Mouse (Mus musculus): ENCODE results near the gene Pink1. TPM values are rescaled to one million over a fixed set of nuclear protein-coding genes. Genes with fewer than 3 reads are reported as not detected.
A peak's percentile ranks its signal among the peaks of the same experiment; 100 is the strongest.

Gene Pink1
- polyA plus RNA-seq (2012; rRNA removed), result 87.9 and 92.7 TPM in 2 replicates

- peak; percentile 92 for DNase-seq (ENCODE audit: low read depth)
- TF ChIP-seq CTCF (IDR thresholded peaks at IDR 0.05; ENCODE audit: borderline replicate concordance, extremely low read depth, insufficient read depth, insufficient read length) (peak; percentile 93), POLR2A (IDR thresholded peaks at IDR 0.05; ENCODE audit: borderline replicate concordance, extremely low read depth, insufficient read depth, insufficient read length, poor library complexity, severe bottlenecking) (peak; percentile 48; the same call in 1 of the 2 replicates)
These were observed at the start of gene Pink1 for GRCm38 (mm10) chr4:138326077-138326695. Gene Pink1 (minus strand): TSS chr4:138326307.

- no peak for DNase-seq (ENCODE audit: low read depth)
- TF ChIP-seq CTCF (IDR thresholded peaks at IDR 0.05; ENCODE audit: borderline replicate concordance, extremely low read depth, insufficient read depth, insufficient read length) (no peak), POLR2A (IDR thresholded peaks at IDR 0.05; ENCODE audit: borderline replicate concordance, extremely low read depth, insufficient read depth, insufficient read length, poor library complexity, severe bottlenecking) (no peak)
These were observed 49.0 kb upstream of the Pink1 start for GRCm38 (mm10) chr4:138375117-138375516.

GRCm38 (mm10) chr4:138370996-138371516 lies 44.9 kb upstream of the Pink1 start:
- no peak for DNase-seq (ENCODE audit: low read depth)
- TF ChIP-seq CTCF (IDR thresholded peaks at IDR 0.05; ENCODE audit: borderline replicate concordance, extremely low read depth, insufficient read depth, insufficient read length) (no peak), POLR2A (IDR thresholded peaks at IDR 0.05; ENCODE audit: borderline replicate concordance, extremely low read depth, insufficient read depth, insufficient read length, poor library complexity, severe bottlenecking) (no peak)

- no peak for DNase-seq (ENCODE audit: low read depth)
- TF ChIP-seq CTCF (IDR thresholded peaks at IDR 0.05; ENCODE audit: borderline replicate concordance, extremely low read depth, insufficient read depth, insufficient read length), result no peak
- no peak for TF ChIP-seq POLR2A (IDR thresholded peaks at IDR 0.05; ENCODE audit: borderline replicate concordance, extremely low read depth, insufficient read depth, insufficient read length, poor library complexity, severe bottlenecking)
These were observed 42.6 kb upstream of the Pink1 start for GRCm38 (mm10) chr4:138368498-138369260.

GRCm38 (mm10) chr4:138367641-138368497 lies 41.8 kb upstream of the Pink1 start, which contains the start of gene Cda:
Gene Cda (minus strand): TSS chr4:138367992.
- peak; percentile 84 for DNase-seq (ENCODE audit: low read depth)

GRCm38 (mm10) chr4:138366561-138366960 lies 40.5 kb upstream of the Pink1 start:
- no peak for TF ChIP-seq CTCF (IDR thresholded peaks at IDR 0.05; ENCODE audit: borderline replicate concordance, extremely low read depth, insufficient read depth, insufficient read length)
- TF ChIP-seq POLR2A (IDR thresholded peaks at IDR 0.05; ENCODE audit: borderline replicate concordance, extremely low read depth, insufficient read depth, insufficient read length, poor library complexity, severe bottlenecking), result no peak
- no peak for DNase-seq (ENCODE audit: low read depth)

More at GRCm38 (mm10) chr4:138367641-138368497, 41.8 kb upstream of the Pink1 start, which contains the start of gene Cda:
- no peak for TF ChIP-seq POLR2A (IDR thresholded peaks at IDR 0.05; ENCODE audit: borderline replicate concordance, extremely low read depth, insufficient read depth, insufficient read length, poor library complexity, severe bottlenecking)
- no peak for TF ChIP-seq CTCF (IDR thresholded peaks at IDR 0.05; ENCODE audit: borderline replicate concordance, extremely low read depth, insufficient read depth, insufficient read length)

GRCm38 (mm10) chr4:138363511-138363910 lies 37.4 kb upstream of the Pink1 start:
- TF ChIP-seq POLR2A (IDR thresholded peaks at IDR 0.05; ENCODE audit: borderline replicate concordance, extremely low read depth, insufficient read depth, insufficient read length, poor library complexity, severe bottlenecking) (no peak), CTCF (IDR thresholded peaks at IDR 0.05; ENCODE audit: borderline replicate concordance, extremely low read depth, insufficient read depth, insufficient read length) (no peak)
- DNase-seq (ENCODE audit: low read depth), result no peak

GRCm38 (mm10) chr4:138362883-138363282 lies 36.8 kb upstream of the Pink1 start:
- DNase-seq (ENCODE audit: low read depth), result no peak
- TF ChIP-seq POLR2A (IDR thresholded peaks at IDR 0.05; ENCODE audit: borderline replicate concordance, extremely low read depth, insufficient read depth, insufficient read length, poor library complexity, severe bottlenecking), result no peak
- no peak for TF ChIP-seq CTCF (IDR thresholded peaks at IDR 0.05; ENCODE audit: borderline replicate concordance, extremely low read depth, insufficient read depth, insufficient read length)

GRCm38 (mm10) chr4:138361370-138361821 lies 35.3 kb upstream of the Pink1 start:
- peak; percentile 62 for DNase-seq (ENCODE audit: low read depth)
- TF ChIP-seq CTCF (IDR thresholded peaks at IDR 0.05; ENCODE audit: borderline replicate concordance, extremely low read depth, insufficient read depth, insufficient read length) (no peak), POLR2A (IDR thresholded peaks at IDR 0.05; ENCODE audit: borderline replicate concordance, extremely low read depth, insufficient read depth, insufficient read length, poor library complexity, severe bottlenecking) (no peak)

- no peak for TF ChIP-seq CTCF (IDR thresholded peaks at IDR 0.05; ENCODE audit: borderline replicate concordance, extremely low read depth, insufficient read depth, insufficient read length)
- no peak for TF ChIP-seq POLR2A (IDR thresholded peaks at IDR 0.05; ENCODE audit: borderline replicate concordance, extremely low read depth, insufficient read depth, insufficient read length, poor library complexity, severe bottlenecking)
- no peak for DNase-seq (ENCODE audit: low read depth)
These were observed 32.1 kb upstream of the Pink1 start for GRCm38 (mm10) chr4:138358176-138358575.

Measured in brain, embryonic 14.5 days (tissue).